Mouse (Mus musculus) cortical plate, adult 2 months (tissue): ENCODE measurements around the gene Pla2g2e. TPM values are rescaled to one million over a fixed set of nuclear protein-coding genes. Genes with fewer than 3 reads are reported as not detected.
"Not testable (repeated sequence)": the region's sequence is repeated elsewhere in the genome, so short reads cannot be mapped to it uniquely, and the experiment has no call there.

Experiments used
- H3K27ac ChIP-seq: fragments of 200-500 bp; 2 replicates; pipeline ENCODE4 v1.5.1; 2012; ENCODE audit warnings: low read length, control low read depth, inconsistent platforms; ENCODE audit not compliant: insufficient read depth
- H3K4me1 ChIP-seq: fragments of 200-500 bp; 2 replicates; pipeline ENCODE4 v1.6.1; 2011; ENCODE audit warnings: low read length; ENCODE audit not compliant: control insufficient read depth, insufficient read depth
- H3K4me3 ChIP-seq: fragments of 200-500 bp; 2 replicates; pipeline ENCODE4 v1.5.1; 2011; ENCODE audit warnings: mild to moderate bottlenecking, low read length, control low read depth; ENCODE audit not compliant: insufficient read depth
- CTCF ChIP-seq: fragments of 200-500 bp; IDR thresholded peaks from 2 replicates; pipeline ENCODE4 v1.5.1; 2011; ENCODE audit warnings: mild to moderate bottlenecking, control low read depth, low read length; ENCODE audit not compliant: insufficient read depth; ENCODE audit errors: extremely low read depth
- POLR2A ChIP-seq: fragments of 200-500 bp; IDR thresholded peaks from 2 replicates; pipeline ENCODE4 v1.6.1; 2011; ENCODE audit warnings: mild to moderate bottlenecking, low read length, control low read depth; ENCODE audit not compliant: insufficient read depth; ENCODE audit errors: extremely low read depth
- polyA plus RNA-seq: library from polyadenylated mRNA; depleted of rRNA; stranded (reverse); fragments of >200 nt; gene quantifications from 2 replicates; pipeline ENCODE4 v1.2.3, GENCODE M21; 2012

The Pla2g2e gene
- polyA plus RNA-seq, 1 experiment = not detected

DNA sequence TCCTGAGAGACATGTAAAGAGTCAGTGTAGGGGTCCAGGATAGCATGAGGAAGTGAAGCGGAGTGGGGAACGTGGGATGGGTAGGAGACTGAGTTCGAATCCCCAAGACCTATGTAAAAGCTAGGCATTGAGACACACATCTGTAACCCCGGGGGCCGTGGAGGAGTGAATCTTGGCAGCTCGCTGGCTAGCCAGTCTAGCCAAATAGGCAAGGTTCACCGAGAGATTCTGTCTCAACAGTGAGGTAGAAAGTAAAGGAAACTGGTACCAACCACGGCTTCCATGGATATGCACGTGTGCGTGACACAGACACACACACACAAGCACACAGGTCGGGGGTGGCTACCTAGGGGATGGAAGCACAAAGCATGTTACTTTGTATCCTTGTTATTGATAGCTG, 2.1 kb downstream of the Pla2g2e start:
- H3K4me3 ChIP-seq = no peak overlapping the region
- no peak for TF ChIP-seq POLR2A
- no peak for TF ChIP-seq CTCF
- no peak overlapping the region for H3K27ac ChIP-seq
- peaks cover 6% of the 10 kb centered on the region for H3K4me1 ChIP-seq

DNA sequence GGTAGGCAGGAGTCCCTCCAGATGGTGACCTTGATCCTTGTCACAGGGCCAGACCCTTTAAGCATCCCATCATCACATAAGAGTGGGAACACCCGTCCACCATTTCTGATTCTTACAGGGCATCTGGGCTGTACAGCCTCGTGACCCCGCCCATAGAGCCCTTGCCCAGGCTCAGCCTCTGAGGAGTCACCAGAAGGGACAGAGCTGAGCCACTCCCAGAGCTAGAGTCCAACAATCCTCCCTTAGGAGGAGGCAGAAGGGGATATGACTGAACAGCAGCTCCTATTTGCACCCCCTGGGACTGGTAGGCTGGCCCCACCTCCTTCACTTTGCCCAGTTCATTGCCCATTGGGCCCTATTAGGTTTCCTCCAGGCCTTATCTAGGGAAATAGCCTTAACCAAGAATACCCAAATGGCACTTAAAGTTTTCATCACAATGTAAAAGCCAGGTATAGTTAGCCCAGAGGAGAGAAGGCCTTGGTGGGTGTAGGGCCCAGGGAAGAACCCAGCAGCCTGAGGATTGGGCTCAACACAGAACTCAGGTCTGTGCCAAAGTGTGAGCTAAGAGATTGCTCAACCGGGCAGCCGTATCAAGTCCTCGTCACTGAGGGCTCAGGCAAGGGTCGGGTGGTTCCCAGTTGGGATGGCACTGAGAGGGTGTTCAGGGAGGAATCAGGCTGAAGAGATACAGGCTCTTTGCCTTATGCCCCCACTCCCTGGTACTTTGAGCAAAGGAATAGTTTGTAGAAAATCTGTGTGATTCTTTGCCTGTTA, 3.3 kb downstream of the Pla2g2e start:
- TF ChIP-seq CTCF (no peak), POLR2A (no peak)
- H3K4me3 ChIP-seq = no peak overlapping the region
- peaks cover 6% of the 10 kb centered on the region for H3K4me1 ChIP-seq
- H3K27ac ChIP-seq = no peak overlapping the region

DNA sequence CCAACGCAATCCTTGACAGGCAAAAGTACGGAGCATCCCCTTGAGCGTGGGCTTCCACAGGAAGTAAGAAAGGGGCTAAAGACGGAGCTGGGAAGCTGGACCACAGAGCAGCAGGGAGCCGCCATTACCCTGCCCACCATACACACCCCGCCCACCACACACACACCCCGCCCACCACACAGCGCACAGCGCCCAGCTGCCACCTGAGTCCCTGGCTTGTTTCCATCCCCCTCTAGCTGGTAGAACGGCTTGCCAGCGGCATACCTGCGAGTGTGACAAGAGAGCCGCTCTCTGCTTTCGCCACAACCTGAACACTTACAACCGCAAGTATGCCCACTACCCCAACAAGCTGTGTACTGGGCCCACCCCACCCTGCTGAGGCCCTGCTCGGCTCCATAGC, 4.4 kb downstream of the Pla2g2e start:
- Histone ChIP-seq H3K4me3 (no peak overlapping the region), H3K4me1 (peaks cover 6% of the 10 kb centered on the region), H3K27ac (no peak overlapping the region)
- TF ChIP-seq POLR2A (no peak), CTCF (no peak)

DNA sequence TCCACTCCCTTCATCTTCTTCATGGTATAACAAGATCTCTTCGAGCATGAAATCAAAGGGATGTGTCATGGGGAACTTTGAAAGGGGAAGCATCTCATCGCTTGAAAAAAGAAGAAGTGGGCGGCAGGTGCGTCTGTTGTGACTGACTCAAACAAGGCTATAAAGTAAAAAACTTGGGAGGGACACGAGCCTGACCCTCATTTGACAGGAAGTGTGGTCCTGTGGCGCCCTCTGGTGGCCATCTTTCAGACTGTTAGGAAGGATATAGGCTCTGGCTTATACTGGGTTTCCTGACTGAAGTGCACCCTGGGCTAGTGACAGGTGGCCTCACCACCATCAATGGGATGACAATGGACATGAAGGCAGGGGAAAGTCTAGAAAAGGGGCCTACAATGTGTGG, 6.5 kb downstream of the Pla2g2e start:
- H3K27ac ChIP-seq = no peak overlapping the region
- no peak overlapping the region for H3K4me3 ChIP-seq
- TF ChIP-seq CTCF (peak; percentile 89), POLR2A (no peak)
- peaks cover 6% of the 10 kb centered on the region for H3K4me1 ChIP-seq

DNA sequence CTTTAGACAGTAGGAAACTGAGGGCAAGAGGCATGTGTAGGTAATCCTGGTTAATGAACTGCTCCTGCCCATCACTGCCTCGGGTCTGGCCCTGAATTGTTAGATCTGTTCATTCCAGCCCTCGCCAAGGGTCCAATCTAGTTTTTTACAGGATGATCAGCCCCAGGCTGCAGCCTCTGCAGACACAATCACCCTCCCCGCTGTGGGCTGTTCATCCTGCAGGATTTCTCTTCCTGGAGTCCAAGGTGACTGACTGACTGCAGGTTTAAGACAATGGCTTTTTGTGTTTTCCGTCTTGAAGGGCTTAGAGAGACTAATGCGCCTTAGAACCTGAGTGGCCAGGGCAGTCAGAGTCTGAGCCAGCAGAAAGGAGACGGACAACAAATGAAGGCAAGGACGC, 11.4 kb downstream of the Pla2g2e start:
- Histone ChIP-seq H3K4me1 (no peaks in the 10 kb centered on the region), H3K27ac (no peak overlapping the region), H3K4me3 (no peak overlapping the region)
- TF ChIP-seq CTCF (no peak), POLR2A (no peak)

DNA sequence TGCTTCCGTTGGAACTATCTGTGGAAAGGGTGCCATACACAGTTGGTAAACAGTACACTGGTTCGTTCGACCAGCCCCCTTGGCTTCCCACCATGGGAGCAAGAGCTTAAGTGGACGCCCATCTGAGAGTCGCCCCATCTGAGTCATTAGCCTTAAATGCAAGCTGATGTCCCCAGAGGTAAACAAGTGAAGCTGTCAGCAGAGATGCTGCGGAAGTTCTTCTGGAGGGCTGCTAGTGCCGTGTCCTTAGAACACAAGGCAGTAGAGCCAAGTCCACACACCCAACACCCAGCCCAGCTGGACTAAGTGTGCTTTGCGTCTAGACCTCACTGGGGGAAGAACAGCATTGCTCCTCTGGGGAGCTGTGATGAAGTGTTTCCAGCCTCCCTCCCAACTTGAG, 11.9 kb downstream of the Pla2g2e start:
- H3K27ac ChIP-seq = no peak overlapping the region
- TF ChIP-seq CTCF (no peak), POLR2A (no peak)
- no peaks in the 10 kb centered on the region for H3K4me1 ChIP-seq
- H3K4me3 ChIP-seq = no peak overlapping the region

DNA sequence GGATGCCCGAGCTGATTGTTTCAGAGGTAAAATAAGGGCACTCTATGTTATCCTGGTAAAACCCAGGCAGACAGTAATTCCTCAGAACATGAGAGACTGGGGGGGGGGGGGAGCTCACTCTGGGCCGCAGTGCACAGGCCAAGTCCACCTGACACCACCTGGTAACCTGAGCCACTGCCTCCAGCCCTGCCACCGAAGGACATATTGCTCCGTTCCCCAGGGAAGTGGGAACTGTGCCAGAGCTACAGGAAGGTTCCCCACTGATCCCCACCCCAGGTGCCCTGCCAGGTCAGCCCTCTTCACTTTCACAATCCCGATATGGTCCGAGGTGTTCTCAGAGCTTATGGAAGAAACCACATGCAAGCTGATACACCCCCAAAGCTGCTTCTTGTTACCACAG, 14.9 kb downstream of the Pla2g2e start:
- no peak for TF ChIP-seq POLR2A
- TF ChIP-seq CTCF = no peak
- H3K4me1 ChIP-seq = no peaks in the 10 kb centered on the region

DNA sequence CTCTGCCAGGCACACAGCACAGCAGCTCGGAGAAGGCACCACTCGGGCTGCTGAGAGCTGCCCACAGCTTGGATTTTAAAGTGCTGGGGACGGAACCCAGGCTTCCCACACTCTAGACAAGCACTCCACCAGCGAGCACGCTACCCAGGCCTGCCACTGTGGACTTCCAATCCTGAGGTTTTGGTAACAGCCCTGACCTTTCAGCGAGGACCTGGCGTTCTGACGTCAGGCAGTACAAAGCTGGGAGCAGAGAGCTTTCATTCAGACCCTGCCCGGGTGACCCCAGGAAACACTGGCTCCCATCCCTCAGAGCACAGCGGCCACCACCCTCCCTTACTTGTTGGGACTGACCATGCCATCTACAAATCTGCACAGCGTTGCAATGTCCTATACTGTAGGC, 16.0 kb downstream of the Pla2g2e start:
- H3K4me3 ChIP-seq, H3K4me1 ChIP-seq, H3K27ac ChIP-seq: not testable (repeated sequence)

More for the DNA sequence above, 14.9 kb downstream of the Pla2g2e start:
- no peak overlapping the region for H3K27ac ChIP-seq
- H3K4me3 ChIP-seq = no peak overlapping the region

DNA sequence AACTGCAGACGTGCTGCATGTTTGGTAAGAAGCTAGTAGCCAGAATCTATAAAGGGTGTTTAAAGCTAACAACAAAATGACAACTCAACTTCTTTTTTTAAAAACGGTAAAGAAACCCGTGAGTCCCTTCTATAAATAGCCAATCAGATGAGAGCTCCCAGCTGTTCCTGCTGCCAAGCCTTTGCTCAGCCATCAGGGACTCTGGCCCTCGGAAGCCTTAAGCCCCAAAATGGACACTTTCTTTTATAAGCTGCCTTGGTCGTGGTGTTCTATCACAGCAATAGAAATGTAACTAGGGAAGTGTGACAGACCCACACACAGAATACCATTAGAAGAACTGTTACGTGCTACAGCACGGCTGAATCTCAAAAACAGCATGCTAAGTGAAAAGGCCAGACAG, 21.6 kb downstream of the Pla2g2e start:
- peaks cover 5% of the 10 kb centered on the region; the same call in 1 of the 2 replicates for H3K4me1 ChIP-seq
- peak overlapping the region; percentile 14; the same call in 1 of the 2 replicates for H3K27ac ChIP-seq
- no peak for TF ChIP-seq POLR2A
- no peak for TF ChIP-seq CTCF
- H3K4me3 ChIP-seq = no peak overlapping the region

DNA sequence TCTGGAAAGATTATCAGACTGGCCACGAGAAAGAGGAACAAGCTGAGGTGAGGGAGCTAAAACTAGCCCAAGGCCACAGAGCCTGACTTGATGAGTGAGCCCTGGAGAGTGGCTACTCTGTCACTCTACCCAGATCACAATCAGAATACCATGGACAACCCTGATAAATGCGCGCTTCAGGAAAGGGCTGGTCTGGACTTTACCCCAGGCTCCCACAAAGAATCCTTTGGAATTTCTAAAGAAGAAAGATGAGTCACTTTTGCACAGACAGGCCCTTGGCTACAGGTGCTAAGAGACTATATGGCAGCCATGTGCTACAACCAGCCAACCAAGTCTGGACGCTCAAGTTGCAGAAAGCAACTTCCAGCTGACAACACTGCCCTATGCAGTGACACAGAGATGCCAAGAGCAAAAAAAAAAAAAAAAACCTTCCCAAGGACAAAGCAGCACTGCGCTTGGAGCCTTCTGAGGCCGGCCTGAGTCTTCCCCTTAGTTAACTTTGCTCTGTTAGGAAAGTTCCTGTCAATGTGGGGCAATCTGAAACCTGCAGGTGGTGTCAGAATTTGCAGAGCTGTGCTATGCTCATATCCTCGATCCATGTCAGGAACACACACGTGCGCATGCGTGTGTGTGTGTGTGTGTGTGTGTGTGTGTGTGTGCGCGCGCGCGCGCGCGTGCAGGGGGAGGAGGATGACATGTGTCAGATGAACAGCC, 28.0 kb downstream of the Pla2g2e start:
- Histone ChIP-seq H3K27ac (no peak overlapping the region), H3K4me3 (no peak overlapping the region), H3K4me1 (peaks cover under 1% of the 10 kb centered on the region; the same call in 1 of the 2 replicates)
- TF ChIP-seq POLR2A (no peak), CTCF (no peak)
